Mouse (Mus musculus): ENCODE measurements at regions not wholly inside any gene's neighbourhood (a gene's known extent, or its start where the extent isn't known, plus 50 kb on each side); places are given as distances from the start of the nearest gene placed in this dataset.

- H3K4me1 ChIP-seq: no peaks in the 10 kb centered on the region
- WGBS: 85% methylated on average over 7 of the region's 7 CpGs
- no peaks in the 10 kb centered on the region for H3K27me3 ChIP-seq (replicated peaks)
Observed at GRCm38 (mm10) chr12:32764747-32765146, 54.6 kb upstream of the Nampt start.

GRCm38 (mm10) chr12:32765861-32766260 lies 53.5 kb upstream of the Nampt start:
- Histone ChIP-seq H3K4me3 (no peak overlapping the region), H3K36me3 (no peaks in the 10 kb centered on the region), H3K27ac (no peak overlapping the region), H3K4me2 (replicated peaks) (no peak overlapping the region), H3K27me3 (replicated peaks) (no peaks in the 10 kb centered on the region), H3K9ac (no peak overlapping the region), H3K9me3 (no peaks in the 10 kb centered on the region), H3K4me1 (no peaks in the 10 kb centered on the region)
- ATAC-seq (ENCODE audit: low FRiP score, low read depth): no peak

More at GRCm38 (mm10) chr12:32764747-32765146, 54.6 kb upstream of the Nampt start:
- no peak for ATAC-seq (ENCODE audit: low FRiP score, low read depth)
- Histone ChIP-seq H3K9me3 (no peaks in the 10 kb centered on the region), H3K4me3 (no peak overlapping the region), H3K36me3 (no peaks in the 10 kb centered on the region), H3K27ac (no peak overlapping the region), H3K4me2 (replicated peaks) (no peak overlapping the region), H3K9ac (no peak overlapping the region)

GRCm38 (mm10) chr12:32766575-32766974 lies 52.8 kb upstream of the Nampt start:
- WGBS: 80% methylated on average over 3 of the region's 3 CpGs
- Histone ChIP-seq H3K4me3 (no peak overlapping the region), H3K4me2 (replicated peaks) (no peak overlapping the region), H3K27ac (no peak overlapping the region), H3K9ac (no peak overlapping the region), H3K36me3 (no peaks in the 10 kb centered on the region), H3K27me3 (replicated peaks) (no peaks in the 10 kb centered on the region), H3K9me3 (no peaks in the 10 kb centered on the region), H3K4me1 (no peaks in the 10 kb centered on the region)
- no peak for ATAC-seq (ENCODE audit: low FRiP score, low read depth)

- Histone ChIP-seq H3K4me3 (no peak overlapping the region), H3K9ac (no peak overlapping the region), H3K27ac (no peak overlapping the region), H3K36me3 (no peaks in the 10 kb centered on the region), H3K27me3 (replicated peaks) (no peaks in the 10 kb centered on the region), H3K4me1 (no peaks in the 10 kb centered on the region), H3K4me2 (replicated peaks) (no peak overlapping the region), H3K9me3 (no peaks in the 10 kb centered on the region)
- no peak for ATAC-seq (ENCODE audit: low FRiP score, low read depth)
- 92% methylated on average over 7 of the region's 7 CpGs for WGBS
Observed at GRCm38 (mm10) chr12:32767206-32768081, 51.9 kb upstream of the Nampt start.

- no peak overlapping the region for H3K4me2 ChIP-seq (replicated peaks)
- H3K27ac ChIP-seq: no peak overlapping the region
- ATAC-seq (ENCODE audit: low FRiP score, low read depth): no peak
- WGBS: 87% methylated on average over 3 of the region's 3 CpGs
- H3K4me3 ChIP-seq: no peak overlapping the region
- H3K9ac ChIP-seq: no peak overlapping the region
- no peaks in the 10 kb centered on the region for H3K9me3 ChIP-seq
- H3K27me3 ChIP-seq (replicated peaks): no peaks in the 10 kb centered on the region
- no peaks in the 10 kb centered on the region for H3K36me3 ChIP-seq
- no peaks in the 10 kb centered on the region for H3K4me1 ChIP-seq
Observed at GRCm38 (mm10) chr12:32768082-32768743, 51.1 kb upstream of the Nampt start.

- no peak overlapping the region for H3K9ac ChIP-seq
- H3K9me3 ChIP-seq: no peaks in the 10 kb centered on the region
- no peak overlapping the region for H3K27ac ChIP-seq
- 80% methylated on average over 3 of the region's 3 CpGs for WGBS
- H3K4me2 ChIP-seq (replicated peaks): no peak overlapping the region
- no peaks in the 10 kb centered on the region for H3K4me1 ChIP-seq
- H3K36me3 ChIP-seq: no peaks in the 10 kb centered on the region
- H3K27me3 ChIP-seq (replicated peaks): no peaks in the 10 kb centered on the region
- no peak overlapping the region for H3K4me3 ChIP-seq
- ATAC-seq (ENCODE audit: low FRiP score, low read depth): no peak
Observed at GRCm38 (mm10) chr12:32768744-32769535, 50.4 kb upstream of the Nampt start.

All from neural tube, embryonic 12.5 days (tissue).